Mouse (Mus musculus): Measurements from ENCODE around the gene Ttc36. TPM values are rescaled to one million over a fixed set of nuclear protein-coding genes. Genes with fewer than 3 reads are reported as not detected.
"Not testable (repeated sequence)": the region's sequence is repeated elsewhere in the genome, so short reads cannot be mapped to it uniquely, and the experiment has no call there.

Ttc36 gene
- polyA plus RNA-seq, 1 experiment from 2014 or later: 0.50 TPM

DNA sequence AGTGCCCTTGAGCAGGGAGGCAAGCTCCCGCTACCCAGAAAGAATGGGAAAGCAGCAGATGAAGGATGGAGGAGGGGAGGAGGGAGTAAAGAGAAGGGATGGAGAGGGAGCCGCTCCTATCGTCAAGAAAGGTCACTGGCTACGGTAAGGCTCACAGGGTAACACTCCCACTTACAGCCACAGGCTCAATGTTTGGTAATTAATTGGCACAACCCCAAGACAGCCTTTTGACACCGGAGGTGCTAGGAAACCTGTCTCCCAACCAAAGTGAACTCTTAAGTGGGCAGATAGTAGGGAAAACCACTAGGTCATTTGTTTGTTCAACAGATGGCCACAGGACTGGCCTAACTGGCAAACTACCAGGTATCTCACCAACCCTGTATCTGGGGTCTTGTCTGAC, 4.3 kb upstream of the Ttc36 start:
- DNase-seq (ENCODE audit: low spot score): no peak
- 78% methylated on average over 5 of the region's 5 CpGs for WGBS
- H3K9me3 ChIP-seq: no peaks in the 10 kb centered on the region
- H3K4me3 ChIP-seq: no peak overlapping the region
- H3K27ac ChIP-seq: no peak overlapping the region
- peaks cover 74% of the 10 kb centered on the region for H3K36me3 ChIP-seq
- H3K4me1 ChIP-seq: no peaks in the 10 kb centered on the region
- 0 out of 2 replicates have a peak, but pooled peaks cover 5% of the 10 kb centered on the region for H3K27me3 ChIP-seq (ENCODE audit: insufficient read depth, poor library complexity, severe bottlenecking)

- Histone ChIP-seq H3K4me3 (no peak overlapping the region), H3K9me3 (no peaks in the 10 kb centered on the region), H3K4me1 (no peaks in the 10 kb centered on the region), H3K36me3 (peaks cover 59% of the 10 kb centered on the region), H3K27ac (no peak overlapping the region), H3K27me3 (ENCODE audit: insufficient read depth, poor library complexity, severe bottlenecking) (peaks cover 15% of the 10 kb centered on the region)
- 88% methylated on average over 5 of the region's 5 CpGs for WGBS
- DNase-seq (ENCODE audit: low spot score): no peak
Observed at GRCm38 (mm10) chr9:44805536-44805935, 2.7 kb upstream of the Ttc36 start.

- DNase-seq (ENCODE audit: low spot score): no peak
- Histone ChIP-seq H3K27ac (no peak overlapping the region), H3K4me3 (no peak overlapping the region), H3K36me3 (peaks cover 50% of the 10 kb centered on the region), H3K4me1 (0 out of 2 replicates have a peak, but pooled peaks cover 6% of the 10 kb centered on the region), H3K27me3 (ENCODE audit: insufficient read depth, poor library complexity, severe bottlenecking) (peaks cover 19% of the 10 kb centered on the region), H3K9me3 (no peaks in the 10 kb centered on the region)
- WGBS: 90% methylated on average over 10 of the region's 10 CpGs
Observed at GRCm38 (mm10) chr9:44804678-44805077, 1.8 kb upstream of the Ttc36 start.

DNA sequence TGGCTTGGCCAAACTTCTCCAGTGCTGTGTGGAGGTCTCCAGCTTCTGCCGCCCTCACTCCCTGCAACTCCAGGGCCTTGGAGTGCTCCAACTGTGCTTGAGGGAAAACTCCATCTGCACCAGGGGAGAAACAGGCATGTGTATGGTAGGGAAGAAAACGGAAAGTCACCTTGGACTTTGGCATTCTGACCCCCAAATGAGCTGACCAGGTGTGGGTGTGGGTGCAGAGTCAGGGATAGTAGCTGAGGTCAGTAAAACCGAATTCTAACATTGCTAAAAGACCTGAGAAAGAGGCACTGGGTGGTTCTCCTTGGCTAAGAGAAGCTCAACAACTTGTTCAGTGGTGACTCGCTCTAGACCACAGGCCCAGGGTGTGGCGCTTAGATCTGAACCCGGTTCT, 1.2 kb downstream of the Ttc36 start:
- peaks cover 40% of the 10 kb centered on the region for H3K27me3 ChIP-seq (ENCODE audit: insufficient read depth, poor library complexity, severe bottlenecking)
- 81% methylated on average over 6 of the region's 6 CpGs for WGBS
- no peak for DNase-seq (ENCODE audit: low spot score)
- H3K27ac ChIP-seq: no peak overlapping the region
- no peak overlapping the region for H3K4me3 ChIP-seq
- peaks cover 20% of the 10 kb centered on the region for H3K36me3 ChIP-seq
- H3K9me3 ChIP-seq: no peaks in the 10 kb centered on the region
- peaks cover 23% of the 10 kb centered on the region for H3K4me1 ChIP-seq

GRCm38 (mm10) chr9:44799958-44800324, 2.9 kb downstream of the Ttc36 start:
- Histone ChIP-seq H3K27ac (peak overlapping the region; percentile 91; the same call in 1 of the 2 replicates), H3K9me3 (no peaks in the 10 kb centered on the region), H3K36me3 (peaks cover 5% of the 10 kb centered on the region), H3K4me3 (peak overlapping the region; percentile 77), H3K4me1 (peaks cover 23% of the 10 kb centered on the region), H3K27me3 (ENCODE audit: insufficient read depth, poor library complexity, severe bottlenecking) (peaks cover 49% of the 10 kb centered on the region)
- no peak for DNase-seq (ENCODE audit: low spot score)
- 45% methylated on average over 9 of the region's 9 CpGs for WGBS

- H3K36me3 ChIP-seq: no peaks in the 10 kb centered on the region
- H3K27ac ChIP-seq: peak within 1 kb of the TSS; percentile 91
- peak within 1 kb of the TSS; percentile 77 for H3K4me3 ChIP-seq
- peaks cover 49% of the 10 kb centered on the region for H3K27me3 ChIP-seq (ENCODE audit: insufficient read depth, poor library complexity, severe bottlenecking)
- peak; percentile 94 for DNase-seq (ENCODE audit: low spot score)
- WGBS: under 1% methylated on average over 75 of the region's 75 CpGs
- no peaks in the 10 kb centered on the region for H3K9me3 ChIP-seq
- H3K4me1 ChIP-seq: peaks cover 23% of the 10 kb centered on the region
Observed at GRCm38 (mm10) chr9:44799102-44799957, 3.5 kb downstream of the Ttc36 start, which contains the start of gene Tmem25. TSS of gene Tmem25 (minus strand) at chr9:44799307.

- no peaks in the 10 kb centered on the region for H3K36me3 ChIP-seq
- H3K4me1 ChIP-seq: peaks cover 23% of the 10 kb centered on the region
- peaks cover 49% of the 10 kb centered on the region for H3K27me3 ChIP-seq (ENCODE audit: insufficient read depth, poor library complexity, severe bottlenecking)
- no peaks in the 10 kb centered on the region for H3K9me3 ChIP-seq
- no peak for DNase-seq (ENCODE audit: low spot score)
- peak overlapping the region; percentile 77; the same call in 1 of the 2 replicates for H3K4me3 ChIP-seq
- WGBS: 28% methylated on average over 7 of the region's 7 CpGs
- H3K27ac ChIP-seq: no peak overlapping the region
Observed at GRCm38 (mm10) chr9:44798298-44798697, 4.6 kb downstream of the Ttc36 start.

DNA sequence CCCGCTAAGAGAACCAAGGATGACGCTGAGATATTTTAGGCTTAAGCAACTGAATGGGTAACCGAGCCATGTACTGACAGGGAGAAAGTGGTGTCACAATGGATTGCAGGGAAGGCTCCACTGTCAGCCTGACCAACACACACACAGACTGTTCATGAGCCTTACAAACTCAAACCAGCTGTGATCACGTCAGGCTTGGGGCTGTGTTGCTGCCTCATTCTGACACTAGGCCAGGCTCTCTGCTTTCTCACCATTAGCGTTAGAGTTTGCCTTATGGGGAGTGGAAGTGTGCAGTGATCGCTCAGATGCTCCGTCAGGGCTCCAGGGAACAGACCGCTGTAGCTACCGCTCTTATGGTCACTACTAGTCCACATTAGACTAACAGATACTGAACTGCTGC, 10.0 kb downstream of the Ttc36 start:
- Histone ChIP-seq H3K9me3 (no peaks in the 10 kb centered on the region), H3K36me3 (peaks cover 46% of the 10 kb centered on the region), H3K4me3 (no peak overlapping the region), H3K4me1 (no peaks in the 10 kb centered on the region), H3K27me3 (ENCODE audit: insufficient read depth, poor library complexity, severe bottlenecking) (peaks cover 20% of the 10 kb centered on the region), H3K27ac (no peak overlapping the region)
- DNase-seq (ENCODE audit: low spot score): no peak
- 72% methylated on average over 9 of the region's 9 CpGs for WGBS

- H3K36me3 ChIP-seq: peaks cover 13% of the 10 kb centered on the region
Observed at GRCm38 (mm10) chr9:44772750-44773651, 29.9 kb downstream of the Ttc36 start.

DNA sequence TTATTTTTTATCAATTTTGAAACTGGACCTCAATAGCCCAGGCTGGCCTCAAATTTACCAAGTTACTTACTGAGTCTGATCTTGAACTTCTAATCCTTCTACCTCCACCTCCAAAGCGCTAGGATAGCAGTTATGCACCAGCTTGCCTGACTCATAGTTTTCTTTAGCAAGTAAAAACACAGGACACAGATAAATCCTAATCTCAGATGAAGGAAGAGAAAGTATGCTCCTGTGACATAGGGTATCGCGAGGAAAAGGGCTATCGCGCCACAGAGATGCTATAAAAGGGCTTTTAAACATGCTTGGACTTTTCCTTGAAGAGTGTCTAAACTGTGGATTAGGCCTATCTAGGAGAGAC, 30.5 kb downstream of the Ttc36 start:
- Histone ChIP-seq H3K4me3 (peak overlapping the region; percentile 76; the same call in 1 of the 2 replicates), H3K4me1 (peaks cover 3% of the 10 kb centered on the region; the same call in 1 of the 2 replicates), H3K27ac (peak overlapping the region; percentile 49; the same call in 1 of the 2 replicates), H3K9me3 (no peaks in the 10 kb centered on the region), H3K36me3 (peaks cover 13% of the 10 kb centered on the region), H3K27me3 (ENCODE audit: insufficient read depth, poor library complexity, severe bottlenecking) (no peaks in the 10 kb centered on the region)
- WGBS: 15% methylated on average over 5 of the region's 5 CpGs
- DNase-seq (ENCODE audit: low spot score): no peak

More at GRCm38 (mm10) chr9:44772750-44773651, 29.9 kb downstream of the Ttc36 start:
- peak overlapping the region; percentile 89 for H3K27ac ChIP-seq
- no peaks in the 10 kb centered on the region for H3K27me3 ChIP-seq (ENCODE audit: insufficient read depth, poor library complexity, severe bottlenecking)
- H3K9me3 ChIP-seq: no peaks in the 10 kb centered on the region
- H3K4me3 ChIP-seq: peak overlapping the region; percentile 76
- H3K4me1 ChIP-seq: peaks cover 3% of the 10 kb centered on the region; the same call in 1 of the 2 replicates
- DNase-seq (ENCODE audit: low spot score): peak; percentile 96
- under 1% methylated on average over 41 of the region's 41 CpGs for WGBS

GRCm38 (mm10) chr9:44771376-44771775, 31.5 kb downstream of the Ttc36 start:
- no peaks in the 10 kb centered on the region for H3K9me3 ChIP-seq
- no peak overlapping the region for H3K4me3 ChIP-seq
- H3K36me3 ChIP-seq: peaks cover 13% of the 10 kb centered on the region
- peaks cover 6% of the 10 kb centered on the region; the same call in 1 of the 2 replicates for H3K4me1 ChIP-seq
- no peak overlapping the region for H3K27ac ChIP-seq
- H3K27me3 ChIP-seq (ENCODE audit: insufficient read depth, poor library complexity, severe bottlenecking): no peaks in the 10 kb centered on the region
- WGBS: 93% methylated on average over 5 of the region's 5 CpGs
- no peak for DNase-seq (ENCODE audit: low spot score)

- H3K4me3 ChIP-seq: peak overlapping the region; percentile 100
- H3K4me1 ChIP-seq: peaks cover 20% of the 10 kb centered on the region
- not testable (repeated sequence) for H3K36me3 ChIP-seq; H3K9me3 ChIP-seq; DNase-seq (ENCODE audit: low spot score); H3K27ac ChIP-seq; H3K27me3 ChIP-seq (ENCODE audit: insufficient read depth, poor library complexity, severe bottlenecking)
- 42% methylated on average over 7 of the region's 9 CpGs for WGBS
Observed at GRCm38 (mm10) chr9:44768029-44768394, 34.9 kb downstream of the Ttc36 start.

Measured in heart, embryonic 10.5 days (tissue).